Mouse (Mus musculus) ovary, postnatal 14 days (tissue): ENCODE measurements around the gene Trpc5os.

Experiments
- DNase-seq: peaks from one replicate; pipeline ENCODE4 v3.0.0; 2022; ENCODE audit warnings: low spot score

The Trpc5os gene

DNA sequence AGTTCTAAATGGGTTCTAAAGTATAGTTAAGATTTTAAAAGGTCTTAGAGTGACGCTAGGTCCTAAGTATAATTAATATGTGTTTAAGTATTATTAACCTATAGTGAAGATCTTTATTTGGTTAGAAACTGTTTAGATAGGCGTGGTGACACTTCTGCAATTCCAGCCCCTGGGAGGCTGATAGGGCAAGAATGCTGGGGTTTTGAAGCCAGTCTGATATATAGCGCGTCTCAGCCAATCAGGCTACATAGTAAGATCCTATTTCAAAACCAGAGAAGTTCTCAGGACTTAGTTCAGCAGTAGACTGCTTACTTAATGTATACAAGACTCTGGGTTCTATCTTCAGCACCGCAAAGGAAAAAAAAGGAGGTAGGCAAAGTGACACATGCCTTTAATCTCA lies at the start of gene Trpc5os:
TSS of gene Trpc5os (plus strand) at position 301 of the 400 bp plus-strand sequence.
- no peak for DNase-seq

DNA sequence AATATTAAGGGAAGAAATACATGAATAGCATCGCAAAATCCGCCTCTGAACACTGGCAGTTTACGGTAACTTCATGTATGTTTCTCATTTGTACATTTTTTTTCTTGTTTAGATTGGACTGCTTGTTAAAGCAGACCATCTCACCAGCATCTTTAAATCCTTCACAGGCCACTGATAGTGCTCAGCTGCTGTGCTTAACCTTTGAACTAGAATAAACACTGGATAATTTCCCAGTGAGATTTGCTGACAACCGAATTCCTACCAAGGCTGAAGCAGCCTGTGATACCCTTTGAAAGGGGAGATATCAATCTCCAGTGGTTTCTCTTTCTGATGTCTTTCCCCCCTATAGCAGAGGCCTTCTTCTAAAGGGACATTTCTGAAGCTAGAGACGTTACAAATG lies 48.3 kb upstream of the Trpc5os start:
- no peak for DNase-seq

DNA sequence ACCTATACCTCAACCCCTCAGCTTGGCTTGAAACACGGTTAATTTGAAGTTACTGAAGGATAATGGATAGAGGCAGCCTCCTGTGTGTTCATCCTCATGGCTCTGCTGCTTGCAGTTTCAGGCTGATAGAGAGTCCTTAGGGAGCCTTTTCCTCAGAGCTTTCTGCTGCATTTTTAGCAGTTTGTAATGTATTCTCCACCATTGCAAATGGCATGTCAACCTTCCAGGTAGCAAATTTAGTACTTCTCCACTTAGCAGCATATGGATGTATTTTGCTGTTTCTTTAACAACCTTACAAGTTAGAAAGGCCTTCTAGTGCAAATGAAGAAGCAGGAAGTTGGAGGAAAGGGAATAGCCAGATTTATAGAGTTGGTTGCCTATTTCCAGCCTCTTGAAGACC lies 36.1 kb upstream of the Trpc5os start:
- no peak for DNase-seq

DNA sequence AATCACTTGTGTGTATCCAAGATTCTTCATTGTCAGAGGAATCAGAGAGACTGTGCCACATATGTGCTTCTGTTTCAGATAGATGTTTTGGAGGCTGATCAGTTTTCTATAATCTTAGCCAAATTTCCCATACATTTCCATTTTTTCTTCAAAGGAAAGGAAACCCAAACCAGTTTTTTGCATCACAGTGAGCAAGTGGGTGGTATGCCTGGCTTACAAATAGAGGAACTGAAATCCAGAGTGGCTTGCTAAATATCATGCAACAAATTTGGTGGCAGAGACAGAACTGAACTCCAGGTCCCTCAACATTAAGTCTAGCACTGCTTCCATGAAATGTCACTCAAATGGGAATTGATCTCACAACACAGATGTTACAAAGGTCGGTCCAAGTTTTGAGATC lies 35.3 kb upstream of the Trpc5os start:
- no peak for DNase-seq

DNA sequence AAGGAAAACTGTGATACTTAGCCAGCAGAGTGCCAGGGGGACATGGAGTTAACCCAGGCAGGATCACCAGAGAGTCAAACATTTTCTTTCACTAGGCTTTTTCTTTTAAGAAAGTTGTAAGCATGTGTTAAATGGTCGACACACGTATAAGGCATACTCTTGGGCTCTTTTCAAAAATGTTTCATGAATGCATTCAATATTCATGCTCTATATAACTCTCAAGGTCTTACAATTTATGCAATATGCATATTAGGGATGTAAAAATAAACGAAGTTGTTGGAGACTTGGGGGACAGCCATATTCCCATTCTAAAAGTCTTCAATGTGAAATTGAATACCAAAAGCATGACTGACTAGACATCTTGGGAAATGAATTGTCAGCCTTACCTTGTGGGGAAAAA lies 32.5 kb upstream of the Trpc5os start:
- DNase-seq: no peak

DNA sequence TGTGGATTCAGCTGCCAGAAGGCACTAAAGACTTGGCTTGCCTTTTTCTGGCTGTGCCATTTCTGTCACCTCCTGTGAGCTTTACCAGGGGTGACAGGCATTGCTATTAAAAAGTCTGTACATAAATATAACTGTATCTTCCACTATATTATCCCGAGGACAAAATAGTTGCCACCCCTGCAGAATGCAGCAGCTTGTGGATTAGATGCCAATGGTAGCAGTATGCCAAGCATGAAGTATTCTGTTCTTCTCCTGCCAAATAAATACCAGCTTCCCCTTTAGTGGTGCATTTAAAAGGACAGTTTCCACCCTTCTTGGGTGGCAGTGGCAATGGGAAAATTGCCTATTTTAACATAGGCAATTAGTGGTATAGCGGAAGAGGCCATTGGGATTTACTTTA lies 8.0 kb downstream of the Trpc5os start:
- no peak for DNase-seq

DNA sequence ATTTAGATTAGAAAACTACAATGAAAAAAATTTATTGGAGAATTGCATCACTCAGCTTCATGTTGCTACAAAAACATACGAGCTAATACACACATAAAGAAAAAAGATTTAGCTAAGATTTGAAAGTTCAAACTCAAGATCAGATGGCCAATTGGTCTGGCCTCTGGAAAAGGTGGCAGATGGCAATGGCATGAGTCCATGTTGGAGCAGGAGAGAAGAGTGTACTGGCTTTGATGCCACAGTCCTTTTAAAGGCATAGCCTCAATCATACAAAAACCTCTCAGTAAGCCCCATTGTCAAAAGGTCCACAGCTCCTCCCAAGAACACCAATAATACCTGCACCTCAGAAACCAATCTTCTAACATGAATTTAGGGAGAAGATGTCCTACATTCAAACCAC lies 35.0 kb downstream of the Trpc5os start:
- no peak for DNase-seq

DNA sequence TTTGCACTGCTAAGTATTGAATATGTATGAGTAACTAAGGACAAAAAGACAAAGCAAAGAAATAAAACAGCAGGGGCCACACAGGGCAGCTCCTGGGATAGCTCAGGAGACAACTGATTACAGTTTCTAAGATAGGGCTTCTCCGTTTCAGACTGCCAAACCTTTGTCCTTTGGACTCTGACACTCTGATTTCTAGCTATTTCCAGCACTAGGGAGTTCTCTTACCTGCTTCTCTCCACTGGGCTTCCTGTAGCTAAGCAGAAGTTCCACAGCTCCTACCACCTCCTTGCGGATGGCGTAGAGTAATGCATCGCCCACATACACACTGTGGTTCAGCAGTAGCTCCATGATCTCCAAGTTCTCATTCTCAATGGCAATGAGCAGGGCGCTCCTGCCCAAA lies 66.9 kb downstream of the Trpc5os start:
- DNase-seq: no peak

DNA sequence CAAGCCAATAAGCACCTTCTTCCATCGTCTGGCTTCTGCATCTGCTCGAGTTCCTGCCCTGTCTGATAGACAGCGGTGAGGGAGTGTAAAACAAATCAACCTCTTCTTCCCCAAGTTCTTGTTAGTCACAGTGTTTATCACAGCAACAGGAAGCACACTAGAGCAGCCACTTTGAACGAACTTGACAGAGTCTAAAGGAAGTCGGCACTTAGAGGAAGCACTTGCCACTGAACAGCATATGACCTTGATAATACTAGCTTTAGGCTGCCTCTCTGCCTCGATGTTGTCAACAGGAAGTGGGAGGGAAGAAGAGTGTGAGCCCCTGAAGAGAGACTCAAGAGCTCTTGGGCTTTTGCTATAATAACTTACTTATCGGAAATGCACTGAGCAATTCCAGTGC lies 69.7 kb downstream of the Trpc5os start:
- no peak for DNase-seq
